In the genomic region with DNA sequence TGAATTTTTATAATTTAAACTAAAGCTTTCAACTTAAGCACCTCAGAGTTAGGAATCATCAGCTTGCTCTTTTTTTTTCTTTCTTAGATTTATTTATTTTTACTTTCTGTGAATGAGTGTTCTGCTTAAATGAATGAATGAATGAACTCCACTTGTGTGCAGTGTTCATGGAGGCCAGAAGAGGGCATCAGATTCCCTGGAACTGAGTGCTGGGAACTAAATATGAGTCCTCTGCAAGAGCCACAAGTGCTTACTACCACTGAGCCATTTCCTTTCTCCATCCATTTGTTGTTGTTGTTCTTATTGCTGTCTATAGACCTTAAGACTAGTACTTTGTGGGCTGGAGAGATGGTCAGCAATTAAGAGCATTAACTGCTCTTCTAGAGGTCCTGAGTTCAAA, we compare ENCODE assay signal across 28 mouse cellular contexts. TPM values are rescaled to one million over a fixed set of nuclear protein-coding genes. Genes with fewer than 3 reads are reported as not detected.
DNase-seq lines count a peak whose midpoint lies in the region; ATAC-seq and TF ChIP-seq lines count a peak whose summit lies in the region.
"Had no signal": no experiment of that assay in that cellular context is flagged by ENCODE, and none has a peak within 500 bp of the region (broad histone marks: within the 10 kb centered on the region; RNA-seq: fewer than 3 reads in every experiment).

No protein-coding gene starts in this region.

- H3K9ac ChIP-seq in liver, embryonic 14.5 days (replicated peaks): no peak overlapping the region
- H3K9ac ChIP-seq: embryonic facial prominence, embryonic 12.5 days had no signal

- no peaks in the 10 kb centered on the region for H3K4me1 ChIP-seq in liver, embryonic 14.5 days (replicated peaks; ENCODE audit: control insufficient read depth in 2 of 2, insufficient read depth in 2 of 2, low read length in 1 of 2)
- H3K4me1 ChIP-seq: embryonic facial prominence, embryonic 12.5 days; forebrain, embryonic 10.5 days; hindbrain, embryonic 10.5 days had no signal

- no peaks in the 10 kb centered on the region for H3K9me3 ChIP-seq in liver, embryonic 14.5 days (ENCODE audit: control insufficient read depth, low read length)
- H3K9me3 ChIP-seq: embryonic facial prominence, embryonic 12.5 days; forebrain, embryonic 10.5 days; hindbrain, embryonic 10.5 days had no signal

- H3K27ac ChIP-seq in liver, embryonic 14.5 days: no peak overlapping the region
- H3K27ac ChIP-seq: embryonic facial prominence, embryonic 12.5 days; forebrain, embryonic 10.5 days; hindbrain, embryonic 10.5 days; stomach, postnatal 0 days had no signal

- H3K36me3 ChIP-seq in liver, embryonic 14.5 days (replicated peaks; ENCODE audit: control insufficient read depth, insufficient read depth, low read depth): peaks cover 3% of the 10 kb centered on the region; the same call in 1 of the 2 replicates

- H3K4me2 ChIP-seq in liver, embryonic 14.5 days (ENCODE audit: low read depth): no peak overlapping the region
- H3K4me2 ChIP-seq: embryonic facial prominence, embryonic 12.5 days had no signal

- no peak overlapping the region for H3K4me3 ChIP-seq in liver, embryonic 14.5 days (ENCODE audit: insufficient read depth in 1 of 2, low read depth in 2 of 2, low read length in 2 of 2)
- H3K4me3 ChIP-seq: embryonic facial prominence, embryonic 12.5 days; forebrain, embryonic 10.5 days; hindbrain, embryonic 10.5 days had no signal

- TF ChIP-seq EP300 in liver, embryonic 14.5 days (IDR thresholded peaks at IDR 0.05; ENCODE audit: low read depth): no peak

- DNase-seq in liver, embryonic 14.5 days (ENCODE audit: low read depth in 3 of 3, low spot score in 3 of 3): no peak
- DNase-seq in liver: no peak
- DNase-seq in ES-CJ7 (ENCODE audit: low read depth, low spot score): peak; percentile 35
- peak; percentile 65 for DNase-seq in R1 (ENCODE audit: low read depth, low spot score)
- DNase-seq in yolk sac, embryonic 10.5 days (ENCODE audit: low spot score): no peak
- no peak for DNase-seq in ovary, postnatal 14 days (ENCODE audit: low spot score)
- DNase-seq: adrenal gland, adult 8-10 months; B cell, adult 2 months; cerebellum, adult 8-10 months; cerebellum, postnatal 36 days; embryo, embryonic 11 days; gastrocnemius, postnatal 10 days; heart, postnatal 14 days; kidney, adult 2 months; kidney, postnatal 36 days; layer of hippocampus, postnatal 36 days; lung, adult 18-20 months; midbrain, embryonic 14.5 days; right cerebral cortex, adult 18-20 months; thymus, adult 18-20 months; thymus, postnatal 25 days had no signal

- TF ChIP-seq CTCF in liver, embryonic 14.5 days (IDR thresholded peaks at IDR 0.05; ENCODE audit: low read depth): peak; percentile 40; the same call in 1 of the 2 replicates

- ATAC-seq in liver, embryonic 14.5 days (ENCODE audit: insufficient read depth): no peak
- ATAC-seq: forebrain, embryonic 16.5 days; hindbrain, embryonic 16.5 days; lung, postnatal 0 days had no signal

- H3K27me3 ChIP-seq in liver, embryonic 14.5 days (ENCODE audit: control insufficient read depth, insufficient read depth, low read length): no peaks in the 10 kb centered on the region
- H3K27me3 ChIP-seq: embryonic facial prominence, embryonic 12.5 days had no signal

RNA-seq across cellular contexts. Expression of a gene that starts 53.3 kb away (rescaled TPM):
- 2.5 and 4.3 TPM in 2 replicates for polyA plus RNA-seq in liver, embryonic 14.5 days (2012; rRNA removed)
- polyA plus RNA-seq in liver, embryonic 14.5 days (2014; fragmentation: Nextera tagmentation; extraction: Ambion mirVana): 11.3 and 12.6 TPM in 2 replicates

Comparison
In these comparisons a context has a peak if more than half of its experiments do, and no peak if none do; other contexts are left out.
1. DNase-seq: peak in ES-CJ7 (single experiment) and R1 (single experiment); none in liver, embryonic 14.5 days (0 of 3), liver (single experiment), yolk sac, embryonic 10.5 days (single experiment) and ovary, postnatal 14 days (single experiment).